Mouse (Mus musculus) limb, embryonic 12.5 days (tissue): ENCODE measurements around the gene Apln. TPM values are rescaled to one million over a fixed set of nuclear protein-coding genes. Genes with fewer than 3 reads are reported as not detected.

Source experiments
- polyA plus RNA-seq: library from polyadenylated mRNA; unstranded; fragments of >200 nt; fragmentation: Nextera tagmentation; extraction: Ambion mirVana; gene quantifications from 2 replicates; pipeline ENCODE4 v1.2.1, GENCODE M21; 2016

The Apln gene
- polyA plus RNA-seq, 1 experiment from 2014 or later = 6.1 TPM

Other genes with a start within 250 kb of the Apln start
- 47.1 and 49.3 TPM in 2 replicates for gene Smarca1, start 141.9 kb downstream of the Apln start, polyA plus RNA-seq
- gene Ocrl, start 122.5 kb downstream of the Apln start, polyA plus RNA-seq = 25.2 and 25.4 TPM in 2 replicates
- 2.6 and 3.7 TPM in 2 replicates for gene Xpnpep2, start 73.9 kb upstream of the Apln start, polyA plus RNA-seq
- 0.93 and 1.3 TPM in 2 replicates for gene Sash3, start 111.6 kb upstream of the Apln start, polyA plus RNA-seq
- 3.9 and 5.0 TPM in 2 replicates for gene Zdhhc9, start 174.0 kb upstream of the Apln start, polyA plus RNA-seq
- gene Utp14a, start 222.0 kb upstream of the Apln start, polyA plus RNA-seq = 23.2 and 23.7 TPM in 2 replicates